Mouse (Mus musculus): Measurements from ENCODE around the gene March4. TPM values are rescaled to one million over a fixed set of nuclear protein-coding genes. Genes with fewer than 3 reads are reported as not detected.
A peak's percentile ranks its signal among the peaks of the same experiment; 100 is the strongest.

March4 gene
- total RNA-seq (2014; rRNA removed) (35.0 and 36.4 TPM in 2 replicates), polyA plus RNA-seq (2015; fragmentation: Nextera tagmentation; extraction: Ambion mirVana) (6.3 and 8.0 TPM in 2 replicates)

DNA sequence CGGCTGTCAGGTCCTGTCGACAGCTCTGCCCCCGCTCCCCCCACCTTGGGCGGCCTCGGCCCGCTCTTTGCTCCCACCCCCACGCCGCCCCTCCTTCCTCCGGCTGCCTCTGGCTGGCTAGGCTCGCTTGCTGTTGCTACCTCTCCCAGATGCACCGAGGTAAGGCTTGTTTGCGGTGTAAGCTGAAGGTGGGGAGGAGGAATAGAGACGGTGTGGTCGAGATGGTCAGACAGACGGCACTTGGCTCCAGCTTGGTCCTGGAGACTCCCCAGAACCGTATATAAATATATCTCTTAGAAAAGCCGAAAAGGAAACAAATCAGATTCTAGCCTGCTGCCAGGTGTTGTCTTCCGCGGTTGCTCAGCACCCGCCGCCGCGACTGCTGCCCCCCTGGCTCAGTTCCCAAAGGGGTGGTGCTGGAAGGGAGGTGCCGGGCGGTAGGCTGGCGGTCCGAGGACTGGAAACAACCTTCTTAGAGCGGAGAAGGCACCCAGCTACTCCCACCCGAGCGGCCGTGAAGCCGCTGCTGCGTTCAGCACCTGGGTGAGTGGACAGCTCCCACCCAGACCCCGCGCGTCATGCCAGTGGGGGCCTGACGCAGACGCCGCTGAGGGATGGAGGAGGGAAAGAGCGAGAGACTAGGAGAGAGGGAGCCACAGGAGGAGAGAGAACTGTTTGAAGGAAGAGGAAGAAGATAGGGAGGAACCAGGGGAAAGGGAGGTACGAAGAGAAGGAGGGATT, at the start of gene March4:
TSS of gene March4 (minus strand) at position 320 of the 741 bp plus-strand sequence.
- WGBS: under 1% methylated on average over 37 of the region's 41 CpGs
- H3K4me1 ChIP-seq (ENCODE audit: insufficient read depth, low read length): peaks cover 5% of the 10 kb centered on the region; the same call in 1 of the 2 replicates

DNA sequence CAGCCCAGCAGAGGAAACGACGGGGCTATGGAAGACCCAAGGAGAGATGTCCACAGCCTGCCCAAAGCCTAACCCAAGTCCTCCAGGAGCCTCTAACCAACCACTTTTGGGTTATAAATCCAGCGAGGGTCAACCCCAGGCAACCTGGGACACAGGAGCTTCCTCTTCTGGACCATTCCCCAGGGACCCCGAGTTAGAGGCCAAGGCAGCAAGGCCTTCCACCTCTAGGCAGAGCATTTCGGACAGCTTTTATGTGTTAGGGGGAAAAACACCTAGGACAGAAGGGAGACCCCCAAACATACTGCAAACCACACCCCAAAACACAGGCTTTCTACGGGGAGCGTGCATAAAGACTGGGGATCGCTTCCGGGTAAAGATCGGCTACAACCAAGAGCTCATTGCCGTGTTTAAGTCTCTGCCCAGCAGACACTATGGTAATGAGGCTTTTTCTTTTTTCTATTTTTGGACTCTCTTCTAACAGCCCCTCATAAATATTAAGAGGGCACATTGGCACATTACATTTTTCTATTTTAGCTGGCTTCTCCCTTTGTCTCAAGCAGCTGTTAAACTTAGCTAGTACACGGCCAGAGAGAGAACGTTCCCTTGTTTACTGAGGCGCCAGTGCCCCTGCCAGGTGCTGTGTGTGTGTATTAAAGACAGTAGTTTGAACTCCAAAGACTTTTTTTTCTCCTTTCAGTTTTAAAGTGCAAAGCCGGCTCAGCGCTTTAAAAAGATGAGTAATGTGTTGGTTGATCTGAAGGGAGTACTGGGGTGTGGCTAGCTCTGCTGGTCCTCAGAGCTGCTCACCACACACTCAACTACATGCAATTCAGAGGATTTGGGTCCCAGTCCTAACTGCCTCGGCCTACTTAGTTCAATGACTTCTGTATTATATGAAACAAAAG, 49.5 kb upstream of the March4 start:
- H3K9ac ChIP-seq (replicated peaks; ENCODE audit: low read length, poor library complexity, severe bottlenecking): no peak overlapping the region
- no peaks in the 10 kb centered on the region for H3K9me3 ChIP-seq (ENCODE audit: low read length)
- ATAC-seq (ENCODE audit: low FRiP score) (no peak), DNase-seq (ENCODE audit: low spot score) (no peak)
- H3K4me1 ChIP-seq (ENCODE audit: insufficient read depth, low read length): no peaks in the 10 kb centered on the region
- H3K4me3 ChIP-seq (ENCODE audit: low read depth, low read length): no peak overlapping the region
- no peak overlapping the region for H3K27ac ChIP-seq (ENCODE audit: low read depth, low read length)
- WGBS: 76% methylated on average over 17 of the region's 17 CpGs
- TF ChIP-seq CTCF (IDR thresholded peaks at IDR 0.05): no peak
- H3K4me2 ChIP-seq (ENCODE audit: low read depth, low read length, poor library complexity, severe bottlenecking): no peak overlapping the region
- no peaks in the 10 kb centered on the region for H3K27me3 ChIP-seq (ENCODE audit: insufficient read depth, low read length)
- H3K36me3 ChIP-seq (ENCODE audit: insufficient read depth, low read length): peaks cover 21% of the 10 kb centered on the region

More for the DNA sequence above, at the start of gene March4:
- H3K27me3 ChIP-seq (ENCODE audit: insufficient read depth, low read length): no peaks in the 10 kb centered on the region
- H3K36me3 ChIP-seq (ENCODE audit: insufficient read depth, low read length): no peaks in the 10 kb centered on the region
- DNase-seq (ENCODE audit: low spot score) (peak; percentile 74), ATAC-seq (ENCODE audit: low FRiP score) (peak; percentile 80)
- H3K27ac ChIP-seq (ENCODE audit: low read depth, low read length): peak within 1 kb of the TSS; percentile 80
- H3K4me2 ChIP-seq (ENCODE audit: low read depth, low read length, poor library complexity, severe bottlenecking): peak within 1 kb of the TSS; percentile 89
- no peak for TF ChIP-seq CTCF (IDR thresholded peaks at IDR 0.05)
- H3K4me3 ChIP-seq (ENCODE audit: low read depth, low read length): peak within 1 kb of the TSS; percentile 57
- H3K9me3 ChIP-seq (ENCODE audit: low read length): no peaks in the 10 kb centered on the region
- H3K9ac ChIP-seq (replicated peaks; ENCODE audit: low read length, poor library complexity, severe bottlenecking): peak within 1 kb of the TSS; percentile 66

DNA sequence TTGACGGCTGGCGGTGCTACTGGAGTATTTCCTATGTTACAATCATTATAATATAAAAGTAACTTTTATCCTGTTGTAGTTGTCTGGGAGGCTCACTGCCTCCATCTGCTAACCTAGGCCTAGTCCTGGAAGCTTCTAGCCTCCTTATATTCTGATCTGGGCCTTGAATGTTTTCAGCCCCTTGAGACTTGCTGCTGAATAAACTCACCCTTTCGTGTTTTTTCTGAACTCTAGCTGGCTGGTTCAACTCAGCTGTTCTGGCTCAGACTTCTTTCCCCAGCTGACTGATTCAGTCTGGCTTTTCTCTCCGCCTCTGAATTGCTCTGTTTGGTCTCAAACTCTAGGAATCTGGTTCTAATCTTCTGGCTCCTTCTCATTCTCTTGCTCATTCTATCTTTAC, 47.2 kb upstream of the March4 start:
- peak overlapping the region; percentile 58 for H3K4me2 ChIP-seq (ENCODE audit: low read depth, low read length, poor library complexity, severe bottlenecking)
- no peak for DNase-seq (ENCODE audit: low spot score)
- WGBS: 74% methylated on average over 4 of the region's 4 CpGs
- no peaks in the 10 kb centered on the region for H3K27me3 ChIP-seq (ENCODE audit: insufficient read depth, low read length)
- H3K4me1 ChIP-seq (ENCODE audit: insufficient read depth, low read length): no peaks in the 10 kb centered on the region
- H3K9ac ChIP-seq (replicated peaks; ENCODE audit: low read length, poor library complexity, severe bottlenecking): peak overlapping the region; percentile 70
- H3K36me3 ChIP-seq (ENCODE audit: insufficient read depth, low read length): peaks cover 16% of the 10 kb centered on the region
- peak overlapping the region; percentile 55 for H3K4me3 ChIP-seq (ENCODE audit: low read depth, low read length)
- no peak for TF ChIP-seq CTCF (IDR thresholded peaks at IDR 0.05)
- no peak for ATAC-seq (ENCODE audit: low FRiP score)
- no peaks in the 10 kb centered on the region for H3K9me3 ChIP-seq (ENCODE audit: low read length)
- H3K27ac ChIP-seq (ENCODE audit: low read depth, low read length): peak overlapping the region; percentile 93; the same call in 1 of the 2 replicates

DNA sequence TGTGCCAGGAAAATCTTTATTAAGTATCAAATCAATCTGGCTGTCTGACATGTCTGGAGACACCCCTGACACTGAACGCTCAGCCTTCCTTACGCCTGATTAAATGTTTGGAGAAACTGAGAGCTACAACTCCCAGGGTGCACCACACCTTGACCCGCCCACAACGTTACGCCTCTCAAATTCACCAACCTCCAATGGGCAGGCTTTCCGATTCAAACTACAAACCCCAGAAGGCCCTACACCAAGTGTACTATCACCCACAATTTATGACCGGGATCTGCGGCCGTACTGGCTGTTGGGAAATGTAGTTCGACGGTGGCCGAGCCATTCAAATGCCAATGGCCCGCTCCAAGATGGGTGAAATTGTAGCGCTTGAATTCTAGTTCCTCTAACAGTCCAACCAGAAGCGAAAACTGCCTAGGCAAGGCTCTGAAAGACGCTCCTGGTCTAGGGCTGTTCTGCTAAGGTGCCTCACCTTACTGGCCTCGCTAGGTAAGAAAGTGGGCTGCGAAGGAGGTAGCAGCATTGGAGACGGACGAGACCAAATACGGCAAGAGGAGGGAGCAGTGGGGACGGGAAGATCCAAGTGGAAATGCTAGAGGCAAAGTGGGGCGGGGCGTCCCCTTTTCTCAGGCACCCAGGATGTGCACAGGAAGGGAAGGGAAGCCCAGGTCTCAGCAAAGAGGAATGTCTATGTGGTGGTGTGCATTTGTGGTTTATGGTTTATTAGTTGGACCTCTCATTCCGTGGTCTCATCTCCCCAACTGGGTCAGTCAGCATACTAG, 46.4 kb upstream of the March4 start, which contains the start of gene Smarcal1:
TSS of gene Smarcal1 (plus strand) at position 305 of the 785 bp plus-strand sequence.
- ATAC-seq (ENCODE audit: low FRiP score) (peak; percentile 98), DNase-seq (ENCODE audit: low spot score) (peak; percentile 98)
- no peaks in the 10 kb centered on the region for H3K9me3 ChIP-seq (ENCODE audit: low read length)
- no peaks in the 10 kb centered on the region for H3K27me3 ChIP-seq (ENCODE audit: insufficient read depth, low read length)
- H3K4me1 ChIP-seq (ENCODE audit: insufficient read depth, low read length): peaks cover 1% of the 10 kb centered on the region; the same call in 1 of the 2 replicates
- H3K36me3 ChIP-seq (ENCODE audit: insufficient read depth, low read length): peaks cover 16% of the 10 kb centered on the region
- H3K27ac ChIP-seq (ENCODE audit: low read depth, low read length): peak within 1 kb of the TSS; percentile 93
- H3K4me3 ChIP-seq (ENCODE audit: low read depth, low read length): peak within 1 kb of the TSS; percentile 55
- WGBS: under 1% methylated on average over 25 of the region's 25 CpGs
- H3K9ac ChIP-seq (replicated peaks; ENCODE audit: low read length, poor library complexity, severe bottlenecking): peak within 1 kb of the TSS; percentile 70
- peak within 1 kb of the TSS; percentile 58 for H3K4me2 ChIP-seq (ENCODE audit: low read depth, low read length, poor library complexity, severe bottlenecking)
- TF ChIP-seq CTCF (IDR thresholded peaks at IDR 0.05): peak; percentile 25; the same call in 1 of the 2 replicates

DNA sequence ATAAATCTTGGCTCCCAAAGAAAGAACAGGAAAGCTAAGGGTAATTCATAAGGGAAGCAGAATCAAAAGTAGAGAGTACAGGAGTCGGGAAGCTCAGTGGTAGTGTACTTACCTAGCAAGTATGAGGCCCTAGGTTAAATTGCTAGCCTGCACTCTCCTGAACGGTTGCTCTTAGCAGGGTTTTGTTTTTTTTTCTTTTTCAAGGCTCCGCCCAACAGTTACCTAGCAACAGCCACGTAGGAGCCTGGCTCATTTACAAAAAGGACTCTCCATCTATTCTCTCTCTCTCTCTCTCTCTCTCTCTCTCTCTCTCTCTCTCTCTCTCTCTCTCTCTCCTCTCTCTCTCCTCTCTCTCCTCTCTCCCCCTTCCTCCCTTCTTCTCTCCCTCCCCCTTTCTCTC, 42.1 kb upstream of the March4 start:
- H3K27ac ChIP-seq (ENCODE audit: low read depth, low read length): no peak overlapping the region
- H3K4me3 ChIP-seq (ENCODE audit: low read depth, low read length): no peak overlapping the region
- ATAC-seq (ENCODE audit: low FRiP score) (no peak), DNase-seq (ENCODE audit: low spot score) (peak; percentile 62)
- H3K36me3 ChIP-seq (ENCODE audit: insufficient read depth, low read length): no peaks in the 10 kb centered on the region
- peak overlapping the region; percentile 20; the same call in 1 of the 2 replicates for H3K4me2 ChIP-seq (ENCODE audit: low read depth, low read length, poor library complexity, severe bottlenecking)
- peaks cover 11% of the 10 kb centered on the region; the same call in 1 of the 2 replicates for H3K4me1 ChIP-seq (ENCODE audit: insufficient read depth, low read length)
- 33% methylated on average over 4 of the region's 4 CpGs for WGBS
- no peaks in the 10 kb centered on the region for H3K9me3 ChIP-seq (ENCODE audit: low read length)
- no peak overlapping the region for H3K9ac ChIP-seq (replicated peaks; ENCODE audit: low read length, poor library complexity, severe bottlenecking)
- no peak for TF ChIP-seq CTCF (IDR thresholded peaks at IDR 0.05)
- no peaks in the 10 kb centered on the region for H3K27me3 ChIP-seq (ENCODE audit: insufficient read depth, low read length)
